Mouse (Mus musculus) natural killer cell, adult 2 months (primary cell): ENCODE data around the gene Tmem259.

Experiments
- DNase-seq, 2 experiments: peaks; one replicate each; pipeline ENCODE4 v3.0.0; 2022; ENCODE audit warnings: low spot score in 2 of 2

The Tmem259 gene

DNA sequence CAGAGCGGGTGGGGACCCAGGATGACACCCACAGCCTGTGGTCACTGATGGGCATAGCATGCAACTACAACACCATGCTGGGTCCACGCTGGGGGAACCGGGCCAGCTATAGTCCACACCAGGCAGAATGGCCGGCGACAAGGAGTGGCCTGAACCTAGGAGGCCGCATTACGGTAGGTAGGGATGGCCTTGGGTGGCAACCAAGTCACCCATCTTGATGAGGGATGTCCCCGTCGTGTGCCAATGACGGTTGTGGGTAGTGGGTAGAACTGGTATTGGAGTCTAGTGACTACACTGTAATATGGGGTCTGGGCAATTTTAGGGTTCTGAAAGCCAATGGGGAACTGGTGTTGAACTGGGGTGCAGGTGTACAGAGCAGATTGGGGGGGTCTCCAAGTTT is 32.8 kb upstream of the Tmem259 start:
- no peak for DNase-seq

GRCm38 (mm10) chr10:80016511-80016910 is 32.4 kb upstream of the Tmem259 start, which contains the start of gene Arhgap45:
Gene Arhgap45 (plus strand): TSS chr10:80016653.
- peak; percentile 89 to 92 for DNase-seq

- DNase-seq: peak in 1 of 2 experiments; percentile 68
Observed at GRCm38 (mm10) chr10:80015583-80015982, 31.5 kb upstream of the Tmem259 start.

DNA sequence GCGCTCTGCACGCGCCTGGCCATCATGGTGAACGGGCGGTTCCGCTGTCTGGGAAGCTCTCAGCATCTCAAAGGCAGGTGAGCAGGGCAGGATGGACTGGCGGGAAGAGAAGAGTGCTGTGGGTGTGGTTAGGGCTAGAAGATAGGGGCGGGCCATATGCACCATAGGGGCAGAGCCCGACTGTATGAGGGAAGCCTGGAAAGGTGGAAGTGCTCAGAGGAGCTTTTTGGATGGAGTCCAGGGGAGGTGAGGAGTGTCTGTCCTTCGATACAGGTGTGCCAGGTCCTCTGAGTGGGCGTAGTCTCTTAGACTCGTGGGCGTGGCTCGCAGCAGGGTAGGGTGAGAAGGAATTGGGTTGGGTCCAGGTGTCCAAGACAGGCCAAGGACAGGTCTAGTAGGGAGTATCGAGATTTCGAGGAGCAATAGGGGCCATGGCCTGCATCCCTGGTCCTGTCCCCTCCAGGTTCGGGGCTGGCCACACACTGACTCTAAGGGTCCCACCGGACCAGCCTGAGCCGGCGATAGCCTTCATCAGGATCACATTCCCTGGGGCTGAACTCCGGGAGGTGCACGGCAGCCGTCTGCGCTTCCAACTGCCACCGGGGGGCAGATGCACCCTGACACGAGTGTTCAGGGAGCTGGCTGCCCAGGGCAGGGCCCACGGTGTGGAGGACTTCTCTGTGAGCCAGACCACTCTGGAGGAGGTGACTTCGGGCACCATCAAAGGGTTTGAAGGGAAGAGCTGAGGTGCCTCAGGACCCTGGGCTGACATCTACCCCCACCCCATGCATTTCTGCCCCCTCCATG is 30.6 kb upstream of the Tmem259 start:
- no peak for DNase-seq

- no peak for DNase-seq
Observed at GRCm38 (mm10) chr10:80013609-80014008, 29.5 kb upstream of the Tmem259 start.

GRCm38 (mm10) chr10:80011740-80012139 is 27.6 kb upstream of the Tmem259 start:
- DNase-seq: no peak

- no peak for DNase-seq
Observed at GRCm38 (mm10) chr10:80004233-80004705, 20.1 kb upstream of the Tmem259 start.

GRCm38 (mm10) chr10:80003374-80004232 is 19.5 kb upstream of the Tmem259 start:
- DNase-seq: no peak

- DNase-seq: no peak
Observed at GRCm38 (mm10) chr10:80002829-80003228, 18.7 kb upstream of the Tmem259 start.

- DNase-seq: no peak
Observed at GRCm38 (mm10) chr10:80001945-80002344, 17.8 kb upstream of the Tmem259 start.

DNA sequence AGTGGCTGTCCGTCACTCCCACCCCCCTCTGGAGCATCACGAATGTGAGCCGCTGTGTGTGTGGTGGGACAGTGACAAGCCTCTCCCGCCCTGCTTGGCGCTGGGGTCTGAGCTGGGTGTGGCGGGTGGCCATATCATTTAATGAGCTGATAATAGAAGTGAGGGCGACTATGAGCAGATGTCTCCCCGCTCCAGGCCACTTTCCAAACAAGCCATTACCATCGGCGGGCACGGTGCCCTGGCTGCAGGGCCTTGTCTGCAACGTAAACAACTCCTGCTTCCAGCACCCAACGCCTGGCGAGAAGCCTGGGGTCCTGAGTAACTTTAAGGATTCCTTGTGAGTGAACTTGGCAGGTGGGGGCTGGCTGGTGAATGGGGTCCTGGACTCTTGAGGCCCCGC is 13.7 kb upstream of the Tmem259 start:
- DNase-seq: no peak

DNA sequence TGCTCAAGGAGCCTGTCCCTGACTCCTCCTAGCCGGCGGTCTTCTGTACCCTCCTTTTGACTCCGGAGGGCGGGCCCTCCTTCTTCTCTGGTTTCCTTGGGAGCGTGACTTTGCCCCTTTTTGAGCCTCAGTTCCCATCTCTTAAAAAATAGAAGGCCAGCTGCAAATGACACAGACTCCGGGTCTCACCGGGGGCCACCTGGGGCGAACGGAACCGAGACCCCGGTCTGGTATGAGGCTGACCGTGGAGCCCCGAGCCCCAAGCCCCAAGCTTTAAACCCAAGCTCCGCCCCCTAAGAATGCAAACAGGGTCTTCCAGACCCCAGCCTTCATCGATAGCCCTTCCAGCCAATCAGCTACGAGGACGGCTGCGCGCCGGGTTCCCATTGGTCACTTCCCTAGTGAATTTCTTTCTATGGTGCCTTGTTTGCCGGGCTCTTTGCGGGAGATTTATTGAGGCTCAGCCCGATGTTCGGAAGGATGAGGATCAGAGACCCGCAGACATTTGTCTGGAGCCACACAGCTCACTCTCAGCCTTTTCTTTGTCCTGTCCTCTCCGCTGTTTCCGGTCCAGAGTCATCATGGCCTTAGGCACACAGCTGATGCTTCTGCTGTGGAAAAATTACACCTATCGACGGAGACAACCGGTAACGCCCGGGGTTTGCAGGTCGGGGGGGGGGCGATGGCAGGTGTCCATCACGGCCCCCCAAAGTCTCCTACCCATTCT is 13.1 kb upstream of the Tmem259 start:
- no peak for DNase-seq

GRCm38 (mm10) chr10:79996272-79997033 is 12.3 kb upstream of the Tmem259 start, which contains the start of gene Abca7:
Gene Abca7 (plus strand): TSS chr10:79996494.
- DNase-seq: peak; percentile 93 to 94

DNA sequence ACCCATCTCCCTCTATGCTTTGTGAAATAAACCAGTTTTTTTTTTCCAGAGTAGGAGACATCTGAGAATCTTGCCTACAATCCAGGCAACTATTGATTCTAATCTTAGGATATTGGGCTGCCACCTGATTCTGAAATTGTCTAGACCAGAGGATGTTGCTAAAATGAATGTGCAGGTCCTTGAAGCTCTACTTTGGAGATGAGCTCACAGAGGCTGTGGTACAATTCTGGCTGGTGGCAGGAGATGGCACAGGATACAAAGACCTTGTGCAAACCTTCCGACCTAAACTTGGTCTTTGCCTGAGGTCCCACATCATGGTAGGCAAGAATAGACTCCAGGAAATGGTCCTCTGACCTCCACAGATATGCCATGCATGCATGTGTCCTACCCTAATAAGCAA is 11.5 kb upstream of the Tmem259 start:
- no peak for DNase-seq

- DNase-seq: peak; percentile 51 to 59
Observed at GRCm38 (mm10) chr10:79994397-79995115, 10.4 kb upstream of the Tmem259 start.

DNA sequence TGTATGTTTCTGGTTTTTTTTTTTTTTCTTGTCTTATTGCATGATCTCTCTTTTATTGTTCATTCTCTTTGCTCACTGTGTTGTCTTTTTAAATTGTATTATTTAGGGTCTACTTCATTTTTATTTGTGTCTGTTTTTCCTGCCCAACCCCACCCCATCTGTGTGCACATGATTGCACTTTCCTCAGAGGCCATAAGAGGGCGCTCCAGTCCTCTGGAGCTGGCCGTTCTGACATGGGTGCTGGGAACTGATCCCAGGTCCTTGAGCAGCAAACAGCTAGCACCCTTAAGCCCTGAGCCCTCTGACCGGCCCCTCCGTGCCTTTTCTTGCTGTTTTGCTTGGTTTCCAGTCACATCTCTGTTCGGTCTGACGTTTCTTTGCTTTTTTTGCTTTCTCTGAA is 7.4 kb upstream of the Tmem259 start:
- DNase-seq: no peak

DNA sequence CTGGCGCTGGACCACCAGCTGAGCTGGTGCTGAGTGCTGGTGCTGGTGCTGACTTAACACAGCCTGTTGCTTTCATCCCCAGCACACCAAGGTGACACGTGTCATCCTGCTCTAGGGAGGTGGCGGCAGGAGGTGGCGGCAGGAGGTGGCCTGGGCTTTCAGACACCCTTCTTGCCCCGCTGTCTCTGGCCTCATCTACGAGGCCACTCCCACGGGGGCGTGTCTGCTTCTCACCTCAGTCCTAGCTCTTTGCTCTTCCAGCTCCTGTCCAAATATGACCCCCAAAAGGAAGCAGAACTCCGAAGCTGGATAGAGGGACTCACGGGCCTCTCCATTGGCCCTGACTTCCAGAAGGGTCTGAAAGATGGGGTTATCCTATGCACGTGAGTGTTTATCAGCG is 7.0 kb upstream of the Tmem259 start:
- DNase-seq: peak; percentile 35 to 37

GRCm38 (mm10) chr10:79989870-79990269 is 5.7 kb upstream of the Tmem259 start:
- DNase-seq: no peak

DNA sequence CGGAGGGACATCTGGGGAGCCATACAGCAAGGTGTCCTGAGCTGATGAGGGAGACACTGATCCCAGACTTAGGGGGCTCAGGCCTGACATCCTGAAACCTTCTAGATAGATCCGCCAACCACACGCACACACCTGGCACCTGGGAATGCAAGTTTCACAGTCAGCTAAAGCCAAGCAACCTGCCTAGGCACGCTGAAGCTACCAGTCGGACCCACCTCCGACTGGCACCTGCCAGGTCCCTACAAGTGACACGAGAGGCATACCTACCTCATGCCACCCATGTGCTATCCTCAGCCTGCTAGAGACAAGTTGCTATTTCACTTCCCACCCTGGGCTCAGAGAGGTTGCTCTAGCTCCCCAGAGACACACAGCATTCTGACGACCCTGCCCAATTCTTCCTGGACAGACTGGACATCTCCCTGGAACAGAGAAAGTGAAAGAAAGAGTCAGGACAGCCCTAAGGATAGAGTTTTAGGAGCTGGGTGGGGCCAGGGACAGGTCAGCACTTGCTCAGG is 5.2 kb upstream of the Tmem259 start:
- no peak for DNase-seq
